Mouse (Mus musculus) heart, embryonic 16.5 days (tissue): ENCODE measurements around the gene Olfr830. TPM values are rescaled to one million over a fixed set of nuclear protein-coding genes. Genes with fewer than 3 reads are reported as not detected.
"Not testable (repeated sequence)": the region's sequence is repeated elsewhere in the genome, so short reads cannot be mapped to it uniquely, and the experiment has no call there.

ENCODE experiments used
- ATAC-seq: fragments of 200-750 bp; cut with Nextera tagmentation; replicated peaks from 2 replicates; pipeline ENCODE4 v1.8.0; 2017; ENCODE audit warnings: moderate number of reproducible peaks; ENCODE audit not compliant: insufficient read depth, low FRiP score; ENCODE audit errors: extremely low read depth
- H3K27ac ChIP-seq: fragments of 300-500 bp; sonication (generic); 2 replicates; pipeline ENCODE4 v1.5.1; 2014; ENCODE audit warnings: mild to moderate bottlenecking, low read length, control low read depth, moderate library complexity
- H3K27me3 ChIP-seq: fragments of 300-500 bp; sonication (generic); 2 replicates; pipeline ENCODE4 v1.6.1; 2014; ENCODE audit warnings: low read length, mixed read lengths; ENCODE audit not compliant: control insufficient read depth, insufficient read depth
- H3K36me3 ChIP-seq: fragments of 300-500 bp; sonication (generic); 2 replicates; pipeline ENCODE4 v1.6.1; 2014; ENCODE audit not compliant: control insufficient read depth, insufficient read depth
- H3K4me1 ChIP-seq: fragments of 300-500 bp; sonication (generic); 2 replicates; pipeline ENCODE4 v1.6.1; 2014; ENCODE audit warnings: low read length, mixed read lengths; ENCODE audit not compliant: control insufficient read depth, insufficient read depth
- H3K4me2 ChIP-seq: fragments of 300-500 bp; sonication (generic); 2 replicates; pipeline ENCODE4 v1.6.1; 2014; ENCODE audit warnings: low read depth, mild to moderate bottlenecking, control low read depth, low read length
- H3K4me3 ChIP-seq: fragments of 300-500 bp; sonication (generic); 2 replicates; pipeline ENCODE4 v1.5.1; 2014; ENCODE audit warnings: mild to moderate bottlenecking, control low read depth, low read length
- H3K9ac ChIP-seq: fragments of 300-500 bp; sonication (generic); 2 replicates; pipeline ENCODE4 v1.6.1; 2014; ENCODE audit warnings: low read length, control low read depth
- H3K9me3 ChIP-seq: fragments of 300-500 bp; sonication (generic); replicated peaks from 2 replicates; pipeline ENCODE4 v1.6.1; 2016; ENCODE audit warnings: low read length; ENCODE audit not compliant: control insufficient read depth
- whole genome bisulfite sequencing: fragments of 180-500 bp; shearing (Covaris S2); extraction: QIAGEN DNeasy Blood & Tissue Kit; methylation state at CpG from one replicate; pipeline ENCODE4 v1.1.7; 2014; 5-methylcytosine and 5-hydroxymethylcytosine counted together
- polyA plus RNA-seq: library from polyadenylated mRNA; unstranded; fragments of >200 nt; fragmentation: Nextera tagmentation; extraction: Ambion mirVana; gene quantifications from 2 replicates; pipeline ENCODE4 v1.2.1, GENCODE M21; 2015

The Olfr830 gene
- not detected in 2 replicates for polyA plus RNA-seq

- no peaks in the 10 kb centered on the region for H3K4me1 ChIP-seq
- H3K27ac ChIP-seq: no peak within 1 kb of the TSS
- no peaks in the 10 kb centered on the region for H3K36me3 ChIP-seq
- ATAC-seq: no peak
- H3K9ac ChIP-seq: no peak within 1 kb of the TSS
- no peak within 1 kb of the TSS for H3K4me2 ChIP-seq
- no peak within 1 kb of the TSS for H3K4me3 ChIP-seq
- H3K27me3 ChIP-seq: no peaks in the 10 kb centered on the region
- H3K9me3 ChIP-seq: no peaks in the 10 kb centered on the region
Observed at GRCm38 (mm10) chr9:18874393-18874792, at the start of gene Olfr830. Gene Olfr830 (plus strand): TSS chr9:18874693.

- Histone ChIP-seq H3K27ac (no peak within 1 kb of the TSS), H3K36me3 (no peaks in the 10 kb centered on the region), H3K4me2 (no peak within 1 kb of the TSS), H3K4me1 (no peaks in the 10 kb centered on the region), H3K27me3 (no peaks in the 10 kb centered on the region), H3K9me3 (no peaks in the 10 kb centered on the region), H3K4me3 (no peak within 1 kb of the TSS), H3K9ac (no peak within 1 kb of the TSS)
- no peak for ATAC-seq
- 54% methylated on average over 1 of the region's 1 CpGs for WGBS
Observed at GRCm38 (mm10) chr9:18854633-18855032, 19.9 kb upstream of the Olfr830 start, which contains the start of gene Olfr829. Gene Olfr829 (plus strand): TSS chr9:18854933.

GRCm38 (mm10) chr9:18907699-18908098 lies 33.2 kb downstream of the Olfr830 start:
- not testable (repeated sequence) for H3K4me2 ChIP-seq, H3K9me3 ChIP-seq, H3K27me3 ChIP-seq, H3K4me1 ChIP-seq, H3K27ac ChIP-seq, H3K4me3 ChIP-seq, H3K36me3 ChIP-seq, ATAC-seq, H3K9ac ChIP-seq
- 72% methylated on average over 2 of the region's 2 CpGs for WGBS

GRCm38 (mm10) chr9:18927921-18928320 lies 53.4 kb downstream of the Olfr830 start:
- not testable (repeated sequence) for H3K9ac ChIP-seq, ATAC-seq, H3K27me3 ChIP-seq, H3K9me3 ChIP-seq, H3K27ac ChIP-seq, H3K4me3 ChIP-seq, H3K36me3 ChIP-seq, H3K4me1 ChIP-seq, H3K4me2 ChIP-seq
- 82% methylated on average over 15 of the region's 16 CpGs for WGBS

Other genes with a start within 250 kb of the Olfr830 start
- gene Muc16, start 200.2 kb upstream of the Olfr830 start, polyA plus RNA-seq: 1.5 and 1.9 TPM in 2 replicates
- gene Olfr24, start 110.7 kb upstream of the Olfr830 start, polyA plus RNA-seq: 0.04 TPM in 1 of 2 replicates, not detected in the other
- not detected in 2 replicates for gene Olfr828, start 55.2 kb upstream of the Olfr830 start, polyA plus RNA-seq
- gene Olfr829, start 19.8 kb upstream of the Olfr830 start, polyA plus RNA-seq: not detected in 2 replicates
- not detected in 2 replicates for gene Olfr832, start 62.4 kb downstream of the Olfr830 start, polyA plus RNA-seq
- not detected in 2 replicates for gene Olfr834, start 113.3 kb downstream of the Olfr830 start, polyA plus RNA-seq
- not detected in 2 replicates for gene Olfr835, start 158.0 kb downstream of the Olfr830 start, polyA plus RNA-seq
- not detected in 2 replicates for gene Olfr836, start 245.7 kb downstream of the Olfr830 start, polyA plus RNA-seq